Mouse (Mus musculus) kidney, adult 2 months (tissue): Measurements from ENCODE around the gene Pld2. TPM values are rescaled to one million over a fixed set of nuclear protein-coding genes. Genes with fewer than 3 reads are reported as not detected.
"Not testable (repeated sequence)": the region's sequence is repeated elsewhere in the genome, so short reads cannot be mapped to it uniquely, and the experiment has no call there.

Source experiments
- DNase-seq: peaks from one replicate; pipeline ENCODE4 v3.0.0; 2021
- H3K27ac ChIP-seq: fragments of 200-500 bp; 2 replicates; pipeline ENCODE4 v1.5.1; 2012; ENCODE audit warnings: low read depth, low read length, control low read depth, inconsistent platforms; ENCODE audit not compliant: insufficient read depth
- H3K27me3 ChIP-seq: fragments of 200-500 bp; replicated peaks from 2 replicates; pipeline ENCODE4 v1.6.1; 2012; ENCODE audit warnings: mild to moderate bottlenecking, moderate library complexity, low read length, inconsistent platforms; ENCODE audit not compliant: control insufficient read depth, insufficient read depth
- H3K36me3 ChIP-seq: fragments of 200-500 bp; 2 replicates; pipeline ENCODE4 v1.6.1; 2012; ENCODE audit warnings: mild to moderate bottlenecking, moderate library complexity, low read length, inconsistent platforms; ENCODE audit not compliant: control insufficient read depth, insufficient read depth
- H3K4me1 ChIP-seq: fragments of 200-500 bp; 2 replicates; pipeline ENCODE4 v1.6.1; 2011; ENCODE audit warnings: low read length; ENCODE audit not compliant: control insufficient read depth, insufficient read depth
- H3K4me3 ChIP-seq: fragments of 200-500 bp; 2 replicates; pipeline ENCODE4 v1.5.1; 2011; ENCODE audit warnings: mild to moderate bottlenecking, low read depth, low read length, control low read depth; ENCODE audit not compliant: insufficient read depth
- CTCF ChIP-seq: fragments of 200-500 bp; conservative IDR thresholded peaks from 2 replicates; pipeline ENCODE4 v1.5.1; 2011; ENCODE audit warnings: low read depth, mild to moderate bottlenecking, control low read depth, low read length, moderate library complexity, mixed read lengths; ENCODE audit not compliant: insufficient read depth, insufficient read length
- POLR2A ChIP-seq: fragments of 200-500 bp; IDR thresholded peaks from one replicate; pipeline ENCODE4 v1.6.1; 2011; ENCODE audit warnings: low read depth, low read length, control low read depth
- WGBS: fragments of 180-500 bp; shearing (Covaris S2); methylation state at CpG from one replicate; pipeline ENCODE4 v1.1.7; 2018; 5-methylcytosine and 5-hydroxymethylcytosine counted together
- polyA plus RNA-seq: library from polyadenylated mRNA; depleted of rRNA; stranded (reverse); fragments of >200 nt; gene quantifications from 2 replicates; pipeline ENCODE4 v1.2.3, GENCODE M21; 2012

Gene Pld2
- polyA plus RNA-seq, 1 experiment: 16.6 TPM

DNA sequence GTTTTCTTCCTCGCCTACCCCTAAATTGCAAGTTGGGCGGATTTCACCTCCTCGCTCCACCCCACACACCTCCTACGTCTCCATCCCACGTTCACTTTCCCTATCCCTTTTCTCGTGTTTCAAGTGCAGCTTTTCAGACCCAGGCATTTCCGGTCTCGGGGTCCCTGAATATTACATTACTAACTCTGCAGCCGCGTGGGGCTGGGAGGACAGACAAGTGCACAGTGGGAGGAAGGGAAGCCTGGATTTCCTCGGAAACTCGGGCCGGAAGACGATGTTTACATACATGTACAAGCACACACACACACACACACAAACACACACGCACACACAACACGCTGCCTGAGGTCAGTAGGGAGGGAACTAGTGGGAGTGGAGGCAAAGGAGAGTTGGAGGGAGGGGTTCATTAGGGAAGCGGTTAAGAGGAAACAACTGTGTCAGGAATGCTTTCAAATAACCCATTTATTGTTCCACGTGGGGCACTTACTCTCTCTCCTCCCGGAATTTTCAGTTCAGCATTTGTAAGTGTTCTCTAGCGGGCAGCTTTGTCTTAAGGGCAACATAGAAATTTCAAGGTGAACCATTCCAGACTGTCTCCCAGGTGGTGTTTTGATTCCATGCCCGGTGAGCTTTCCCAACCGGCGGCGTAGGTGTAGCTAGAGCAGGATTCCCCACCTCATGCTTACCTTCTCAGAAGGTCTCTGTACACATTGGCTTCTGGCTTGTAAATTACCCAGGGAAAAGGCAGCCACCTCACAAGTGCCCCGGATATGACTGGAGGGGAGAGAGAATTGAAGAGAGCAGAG, 23.8 kb downstream of the Pld2 start:
- Histone ChIP-seq H3K4me3 (peak overlapping the region; percentile 86), H3K27ac (peak overlapping the region; percentile 84), H3K27me3 (no peaks in the 10 kb centered on the region), H3K4me1 (peaks cover 21% of the 10 kb centered on the region), H3K36me3 (no peaks in the 10 kb centered on the region)
- peak; percentile 71 for DNase-seq
- WGBS: 2% methylated on average over 25 of the region's 25 CpGs
- TF ChIP-seq POLR2A (no peak), CTCF (no peak)

DNA sequence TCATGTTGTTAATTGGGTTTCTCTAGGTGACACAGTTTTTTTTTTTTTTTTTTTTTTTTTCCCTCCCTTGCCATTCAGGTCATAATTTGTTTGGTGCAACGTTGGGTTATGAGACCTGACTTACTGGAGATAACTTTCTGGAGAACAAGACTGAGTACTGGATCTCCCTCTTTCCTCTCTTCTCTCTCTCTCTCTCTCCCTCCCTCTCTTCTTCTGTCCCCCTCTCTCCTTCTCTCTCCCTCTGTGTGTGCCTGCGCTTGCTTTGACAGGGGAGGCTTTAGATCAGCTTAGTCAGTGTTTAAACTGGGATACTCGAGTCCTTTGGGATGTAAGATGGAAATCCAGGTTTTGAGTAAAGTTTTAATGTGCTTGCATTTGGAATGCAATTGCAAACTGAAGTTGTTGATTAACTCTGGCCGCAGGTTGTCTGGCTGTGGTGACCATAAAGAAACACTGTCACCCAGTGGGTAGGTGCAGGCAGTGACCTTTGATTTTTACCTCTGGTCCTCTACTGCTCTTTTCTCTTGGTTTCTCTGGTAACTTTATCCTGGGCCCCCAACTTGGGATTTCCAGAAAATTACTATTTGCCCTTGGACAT, 24.5 kb downstream of the Pld2 start:
- Histone ChIP-seq H3K27me3 (no peaks in the 10 kb centered on the region), H3K4me3 (peak overlapping the region; percentile 22), H3K4me1 (peaks cover 21% of the 10 kb centered on the region), H3K27ac (peak overlapping the region; percentile 84), H3K36me3 (no peaks in the 10 kb centered on the region)
- WGBS: 20% methylated on average over 4 of the region's 4 CpGs
- peak; percentile 89 for DNase-seq
- TF ChIP-seq CTCF (peak; percentile 38), POLR2A (no peak)

DNA sequence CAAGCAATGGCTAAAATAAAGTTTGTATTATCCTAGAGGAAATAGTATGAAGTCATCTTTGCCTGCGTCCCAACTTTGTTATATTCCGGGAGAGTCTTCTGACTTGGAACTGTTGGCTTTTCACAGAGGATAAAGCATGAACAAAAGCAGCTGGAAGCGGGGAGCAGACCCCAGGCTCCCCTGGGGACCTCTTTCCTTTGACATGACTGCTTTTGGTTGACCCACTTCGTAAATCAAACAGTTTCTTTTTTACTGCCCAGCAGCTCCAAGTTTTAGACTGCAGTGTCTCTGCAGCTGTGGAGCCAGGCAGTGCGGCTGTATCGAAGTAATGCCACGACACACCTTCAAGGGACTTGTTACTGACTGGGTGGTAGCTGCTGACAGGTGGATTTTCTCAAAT, 26.7 kb downstream of the Pld2 start:
- 56% methylated on average over 7 of the region's 7 CpGs for WGBS
- no peaks in the 10 kb centered on the region for H3K36me3 ChIP-seq
- no peak overlapping the region for H3K27ac ChIP-seq
- H3K4me1 ChIP-seq: peaks cover 21% of the 10 kb centered on the region
- TF ChIP-seq CTCF: no peak
- no peak for TF ChIP-seq POLR2A
- DNase-seq: no peak
- H3K27me3 ChIP-seq: no peaks in the 10 kb centered on the region
- H3K4me3 ChIP-seq: no peak overlapping the region

DNA sequence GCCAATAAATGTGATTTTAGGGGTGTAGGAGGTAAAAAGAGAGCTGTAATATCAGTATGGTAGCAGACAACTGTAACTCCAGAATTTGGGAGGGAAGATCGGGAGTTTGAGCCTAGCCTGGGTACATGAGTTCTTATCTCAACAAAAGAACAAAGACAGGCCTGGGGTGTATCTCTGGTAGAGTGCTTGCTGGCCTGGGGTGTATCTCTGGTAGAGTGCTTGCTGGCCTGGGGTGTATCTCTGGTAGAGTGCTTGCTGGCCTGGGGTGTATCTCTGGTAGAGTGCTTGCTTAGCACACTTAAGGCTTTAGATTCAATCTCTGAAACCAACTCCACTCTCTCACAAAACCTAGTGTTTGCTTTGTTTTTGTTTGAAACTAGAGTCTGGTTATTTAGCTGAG, 30.8 kb downstream of the Pld2 start:
- peaks cover 18% of the 10 kb centered on the region for H3K4me1 ChIP-seq
- DNase-seq, H3K36me3 ChIP-seq, H3K27me3 ChIP-seq, H3K4me3 ChIP-seq, H3K27ac ChIP-seq: not testable (repeated sequence)
- WGBS: 92% methylated on average over 1 of the region's 1 CpGs

DNA sequence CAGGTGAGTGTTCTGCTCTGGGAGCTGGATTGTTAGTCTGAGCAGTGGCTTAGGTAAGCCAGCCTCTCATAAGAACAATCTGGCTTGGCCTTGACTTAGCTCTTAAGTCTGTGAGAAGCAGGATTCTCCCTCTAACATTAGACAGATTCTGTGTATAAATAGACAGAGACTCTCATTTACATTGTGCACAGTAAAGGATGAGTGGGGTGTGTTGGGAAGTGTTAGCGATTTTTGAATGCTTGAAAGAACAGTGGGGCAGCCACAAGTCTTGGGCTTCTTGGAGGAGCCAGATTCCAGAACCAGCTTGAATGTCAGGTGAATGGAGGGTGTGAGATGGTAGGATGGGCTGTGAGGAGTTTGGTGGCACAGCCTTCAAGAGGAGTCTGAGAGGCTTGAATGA, 31.8 kb downstream of the Pld2 start:
- Histone ChIP-seq H3K36me3 (no peaks in the 10 kb centered on the region), H3K4me1 (peaks cover 20% of the 10 kb centered on the region), H3K4me3 (no peak overlapping the region), H3K27me3 (no peaks in the 10 kb centered on the region), H3K27ac (0 out of 2 replicates have a peak overlapping the region, but pooled peaks have one; percentile 39)
- TF ChIP-seq POLR2A (no peak), CTCF (no peak)
- no peak for DNase-seq
- 78% methylated on average over 1 of the region's 1 CpGs for WGBS

DNA sequence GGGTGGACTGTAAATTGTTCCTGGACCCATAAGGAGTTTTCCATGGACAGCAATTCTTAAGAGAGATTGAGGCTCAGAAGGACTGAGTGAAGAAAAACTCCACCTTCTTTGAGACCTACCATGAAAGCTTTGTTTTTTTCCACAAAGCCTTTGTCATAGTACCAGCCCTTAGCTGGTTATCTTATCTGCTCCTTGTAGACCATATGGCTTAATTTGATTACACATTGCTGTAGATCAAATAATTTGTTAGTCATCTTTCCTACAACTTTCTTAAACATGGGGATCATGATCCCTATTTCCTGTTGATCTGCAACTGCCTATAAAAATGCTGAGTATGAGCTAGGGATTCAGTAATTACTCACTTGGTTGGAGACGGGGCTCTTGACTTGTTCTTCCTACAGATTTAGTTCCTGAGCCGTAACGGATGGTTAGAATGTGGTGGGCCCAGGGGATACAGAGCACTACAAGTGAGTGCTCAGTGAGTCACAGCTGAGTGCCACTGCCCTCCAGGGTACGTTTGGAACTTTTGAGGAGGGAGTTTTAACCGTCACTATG, 32.6 kb downstream of the Pld2 start:
- H3K27me3 ChIP-seq: no peaks in the 10 kb centered on the region
- no peak overlapping the region for H3K4me3 ChIP-seq
- TF ChIP-seq CTCF: no peak
- TF ChIP-seq POLR2A: no peak
- DNase-seq: no peak
- 22% methylated on average over 5 of the region's 5 CpGs for WGBS
- no peak overlapping the region for H3K27ac ChIP-seq
- peaks cover 24% of the 10 kb centered on the region for H3K4me1 ChIP-seq
- no peaks in the 10 kb centered on the region for H3K36me3 ChIP-seq

DNA sequence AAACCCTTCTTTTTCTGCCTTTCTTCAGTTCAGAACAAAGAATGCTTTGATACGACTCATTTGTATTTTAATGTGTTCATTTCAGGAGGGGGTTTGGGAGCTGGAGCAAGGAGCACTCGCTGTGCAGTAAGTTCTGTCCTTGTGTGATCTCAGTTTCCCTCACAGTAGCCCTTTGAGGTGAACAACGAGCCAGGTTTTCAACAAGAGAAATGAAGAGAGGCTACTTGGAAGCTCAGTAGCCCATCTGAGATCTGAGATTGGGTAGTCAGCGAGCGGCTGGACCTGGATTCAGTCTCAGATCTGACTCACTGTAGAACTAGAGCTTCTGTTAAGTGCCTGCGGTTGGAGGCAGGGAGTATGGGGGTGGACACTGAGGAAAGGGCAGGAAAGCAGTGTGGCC, 34.0 kb downstream of the Pld2 start:
- no peak for DNase-seq
- 74% methylated on average over 6 of the region's 6 CpGs for WGBS
- Histone ChIP-seq H3K4me3 (no peak overlapping the region), H3K27me3 (no peaks in the 10 kb centered on the region), H3K27ac (no peak overlapping the region), H3K36me3 (no peaks in the 10 kb centered on the region), H3K4me1 (peaks cover 29% of the 10 kb centered on the region)
- TF ChIP-seq POLR2A (no peak), CTCF (no peak)
